Mouse (Mus musculus): ENCODE measurements around the gene Mettl3. TPM values are rescaled to one million over a fixed set of nuclear protein-coding genes. Genes with fewer than 3 reads are reported as not detected.

Mettl3 gene
- total RNA-seq, 2 experiments from 2014 or later: 36.6 to 46.3 TPM

GRCm38 (mm10) chr14:52295558-52296264 lies 9.2 kb downstream of the Mettl3 start:
- no peak for DNase-seq (ENCODE audit: low spot score in 2 of 2)

- DNase-seq (ENCODE audit: low spot score in 2 of 2): no peak
These were observed 20.7 kb downstream of the Mettl3 start for GRCm38 (mm10) chr14:52284191-52284590.

GRCm38 (mm10) chr14:52283629-52284028 lies 21.3 kb downstream of the Mettl3 start:
- no peak for DNase-seq (ENCODE audit: low spot score in 2 of 2)

- no peak for DNase-seq (ENCODE audit: low spot score in 2 of 2)
These were observed 25.2 kb downstream of the Mettl3 start for GRCm38 (mm10) chr14:52279747-52280120.

- peak; percentile 97 to 98 for DNase-seq (ENCODE audit: low spot score in 2 of 2)
These were observed 25.8 kb downstream of the Mettl3 start, which contains the start of the genes Tox4 and Rab2b for GRCm38 (mm10) chr14:52278932-52279746. Gene Tox4 (plus strand): TSS chr14:52279146. Gene Rab2b (minus strand): TSS chr14:52279545.

GRCm38 (mm10) chr14:52277210-52277609 lies 27.7 kb downstream of the Mettl3 start:
- no peak for DNase-seq (ENCODE audit: low spot score in 2 of 2)

GRCm38 (mm10) chr14:52272781-52273180 lies 32.1 kb downstream of the Mettl3 start:
- DNase-seq (ENCODE audit: low spot score in 2 of 2): no peak

GRCm38 (mm10) chr14:52257484-52258213 lies 47.3 kb downstream of the Mettl3 start, which contains the start of gene Chd8:
Gene Chd8 (minus strand): TSS chr14:52257780.
- peak; percentile 94 to 96 for DNase-seq (ENCODE audit: low spot score in 2 of 2)

- DNase-seq (ENCODE audit: low spot score in 2 of 2): no peak
These were observed 48.4 kb downstream of the Mettl3 start for GRCm38 (mm10) chr14:52256311-52257175.

GRCm38 (mm10) chr14:52246129-52246528 lies 58.8 kb downstream of the Mettl3 start:
- no peak for DNase-seq (ENCODE audit: low spot score in 2 of 2)

Other genes with a start within 250 kb of the Mettl3 start
- gene Hnrnpc, start 201.1 kb downstream of the Mettl3 start, total RNA-seq (2021): 100 to 1,000 TPM; 285 to 298 TPM
- 1 to 10 TPM in 1 of 2 experiments, under 1 TPM in 1; 0.35 to 1.3 TPM for gene Rpgrip1, start 194.4 kb downstream of the Mettl3 start, total RNA-seq (2021)
- gene Supt16, start 107.7 kb downstream of the Mettl3 start, total RNA-seq (2021): 10 to 100 TPM; 51.5 to 53.1 TPM
- 10 to 100 TPM; 69.1 to 80.0 TPM for gene Chd8, start 47.3 kb downstream of the Mettl3 start, total RNA-seq (2021)
- 10 to 100 TPM; 64.5 to 66.0 TPM for gene Tox4, start 26.0 kb downstream of the Mettl3 start, total RNA-seq (2021)
- gene Rab2b, start 25.6 kb downstream of the Mettl3 start, total RNA-seq (2021): 10 to 100 TPM; 31.4 to 37.6 TPM
- gene Sall2, start 23.6 kb upstream of the Mettl3 start, total RNA-seq (2021): 1 to 10 TPM; 4.6 to 5.2 TPM
- not detected for gene Olfr1513, start 51.3 kb upstream of the Mettl3 start, total RNA-seq (2021)
- gene Olfr1512, start 74.0 kb upstream of the Mettl3 start, total RNA-seq (2021): not detected
- not detected for gene Olfr1511, start 92.3 kb upstream of the Mettl3 start, total RNA-seq (2021)
- not detected for gene Olfr1510, start 109.2 kb upstream of the Mettl3 start, total RNA-seq (2021)
- gene Olfr1509, start 137.9 kb upstream of the Mettl3 start, total RNA-seq (2021): not detected
- gene Olfr1508, start 162.4 kb upstream of the Mettl3 start, total RNA-seq (2021): not detected
- not detected for gene Olfr1507, start 190.6 kb upstream of the Mettl3 start, total RNA-seq (2021)